Mouse (Mus musculus) liver, embryonic 13.5 days (tissue): ENCODE measurements around the gene Lrrc28. TPM values are rescaled to one million over a fixed set of nuclear protein-coding genes. Genes with fewer than 3 reads are reported as not detected.

Source experiments
- polyA plus RNA-seq: library from polyadenylated mRNA; unstranded; fragments of >200 nt; fragmentation: Nextera tagmentation; extraction: Ambion mirVana; gene quantifications from 2 replicates; pipeline ENCODE4 v1.2.1, GENCODE M21; 2015

Gene Lrrc28
- polyA plus RNA-seq, 1 experiment from 2014 or later: 7.8 TPM

Other genes starting within 250 kb of the Lrrc28 start
- gene Ttc23, start 2.1 kb upstream of the Lrrc28 start, polyA plus RNA-seq: 4.3 and 4.9 TPM in 2 replicates
- 0.07 and 0.14 TPM in 2 replicates for gene Synm, start 114.5 kb upstream of the Lrrc28 start, polyA plus RNA-seq